Mouse (Mus musculus) midbrain, embryonic 16.5 days (tissue): ENCODE measurements around the gene Slc27a2. TPM values are rescaled to one million over a fixed set of nuclear protein-coding genes. Genes with fewer than 3 reads are reported as not detected.

Experiments
- ATAC-seq: fragments of 200-750 bp; cut with Nextera tagmentation; 2 replicates; pipeline ENCODE4 v1.8.0; 2017; ENCODE audit warnings: moderate TSS enrichment
- H3K27ac ChIP-seq: fragments of 300-500 bp; sonication (generic); 2 replicates; pipeline ENCODE4 v1.5.1; 2014; ENCODE audit warnings: mild to moderate bottlenecking, low read length, mixed read lengths
- H3K27me3 ChIP-seq: fragments of 300-500 bp; sonication (generic); 2 replicates; pipeline ENCODE4 v1.6.1; 2014; ENCODE audit warnings: low read depth, low read length, mixed read lengths; ENCODE audit not compliant: control insufficient read depth, insufficient read depth
- H3K36me3 ChIP-seq: fragments of 300-500 bp; sonication (generic); 2 replicates; pipeline ENCODE4 v1.6.1; 2014; ENCODE audit warnings: mild to moderate bottlenecking, low read length, moderate library complexity, mixed read lengths; ENCODE audit not compliant: control insufficient read depth, insufficient read depth
- H3K4me1 ChIP-seq: fragments of 300-500 bp; sonication (generic); 2 replicates; pipeline ENCODE4 v1.6.1; 2014; ENCODE audit warnings: mild to moderate bottlenecking, low read length, mixed read lengths; ENCODE audit not compliant: control insufficient read depth, insufficient read depth
- H3K4me2 ChIP-seq: fragments of 300-500 bp; sonication (generic); 2 replicates; pipeline ENCODE4 v1.6.1; 2014; ENCODE audit warnings: mild to moderate bottlenecking, low read length, mixed read lengths
- H3K4me3 ChIP-seq: fragments of 300-500 bp; sonication (generic); 2 replicates; pipeline ENCODE4 v1.5.1; 2014; ENCODE audit warnings: low read depth, mild to moderate bottlenecking, low read length, moderate library complexity, mixed read lengths
- H3K9ac ChIP-seq: fragments of 300-500 bp; sonication (generic); 2 replicates; pipeline ENCODE4 v1.6.1; 2014; ENCODE audit warnings: low read depth, low read length, mixed read lengths
- H3K9me3 ChIP-seq: fragments of 300-500 bp; sonication (generic); replicated peaks from 2 replicates; pipeline ENCODE4 v1.6.1; 2014; ENCODE audit warnings: mild to moderate bottlenecking, low read length, mixed read lengths; ENCODE audit not compliant: control insufficient read depth, poor library complexity, severe bottlenecking
- WGBS: fragments of 180-500 bp; shearing (Covaris S2); extraction: QIAGEN DNeasy Blood & Tissue Kit; methylation state at CpG from one replicate; pipeline ENCODE4 v1.1.7; 2014; 5-methylcytosine and 5-hydroxymethylcytosine counted together
- polyA plus RNA-seq: library from polyadenylated mRNA; unstranded; fragments of >200 nt; fragmentation: Nextera tagmentation; extraction: Ambion mirVana; gene quantifications from 2 replicates; pipeline ENCODE4 v1.2.1, GENCODE M21; 2015

The Slc27a2 gene
- polyA plus RNA-seq, 1 experiment from 2014 or later, result 14.0 TPM

DNA sequence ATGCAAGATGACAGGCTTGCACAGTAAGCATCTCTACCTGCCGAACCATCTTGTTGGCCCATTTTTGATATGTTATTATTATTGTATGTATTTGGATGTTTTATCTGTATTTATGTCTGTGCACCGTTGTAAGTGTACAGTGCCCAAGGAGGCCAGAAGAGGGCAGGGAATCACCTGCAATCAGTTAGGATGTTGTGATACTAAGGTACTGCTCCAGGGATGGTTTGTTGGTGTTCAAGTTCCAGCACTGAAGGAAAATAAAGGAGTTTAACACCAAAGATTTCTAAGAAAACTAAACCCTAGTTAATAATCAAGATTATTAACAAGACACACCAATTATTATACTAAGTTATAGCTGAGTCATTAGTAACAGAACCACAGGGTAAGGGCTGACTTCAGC, 81.0 kb downstream of the Slc27a2 start:
- WGBS, result 88% methylated on average over 2 of the region's 2 CpGs
- H3K27ac ChIP-seq, result no peak overlapping the region
- no peak for ATAC-seq
- no peaks in the 10 kb centered on the region for H3K9me3 ChIP-seq
- H3K9ac ChIP-seq, result no peak overlapping the region
- no peaks in the 10 kb centered on the region for H3K27me3 ChIP-seq
- H3K36me3 ChIP-seq, result peaks cover 12% of the 10 kb centered on the region; the same call in 1 of the 2 replicates
- H3K4me2 ChIP-seq, result no peak overlapping the region
- H3K4me1 ChIP-seq, result no peaks in the 10 kb centered on the region
- no peak overlapping the region for H3K4me3 ChIP-seq

DNA sequence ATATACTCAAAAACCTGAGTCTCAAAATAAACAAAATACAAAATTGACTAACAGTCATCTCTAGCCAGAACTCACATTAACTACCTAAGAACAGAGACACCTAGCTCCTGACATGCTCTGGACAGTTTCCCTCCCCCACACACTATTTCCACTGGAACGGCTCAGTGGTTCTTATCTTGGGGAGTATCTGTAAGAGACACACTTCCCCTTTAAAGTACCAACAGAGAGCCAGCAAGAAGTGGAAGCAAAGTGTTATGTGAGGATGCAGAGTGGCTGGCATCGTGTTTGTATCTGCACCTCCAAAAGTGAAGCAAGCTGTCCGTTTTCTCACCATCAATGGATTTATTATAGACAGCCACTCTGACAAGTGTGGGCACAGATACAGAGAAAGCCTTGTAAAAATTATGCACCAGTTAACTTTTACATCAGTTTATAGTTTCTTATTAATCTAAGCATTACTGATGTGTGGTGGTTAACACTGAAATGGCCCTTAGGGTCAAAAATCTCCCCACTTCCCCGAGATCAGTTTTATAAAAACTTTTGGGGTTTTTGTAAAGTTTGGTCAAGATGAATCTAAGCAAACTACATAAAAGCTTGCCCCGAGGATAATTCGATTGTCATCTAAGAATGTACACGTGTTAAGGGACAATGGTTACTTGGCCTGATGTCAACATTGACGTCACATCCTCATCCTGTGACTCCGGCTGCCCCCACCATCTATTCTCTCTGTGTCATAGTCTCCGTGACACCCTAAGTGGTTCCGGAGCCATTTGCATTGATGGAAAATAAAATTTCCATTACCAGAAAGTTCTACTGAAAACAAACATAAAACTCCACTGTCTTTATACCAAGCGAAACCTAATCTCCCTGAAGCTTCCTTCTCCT, 84.0 kb downstream of the Slc27a2 start:
- Histone ChIP-seq H3K9ac (no peak overlapping the region), H3K27me3 (no peaks in the 10 kb centered on the region), H3K4me3 (no peak overlapping the region), H3K4me1 (no peaks in the 10 kb centered on the region), H3K27ac (no peak overlapping the region), H3K9me3 (no peaks in the 10 kb centered on the region), H3K36me3 (peaks cover 11% of the 10 kb centered on the region), H3K4me2 (no peak overlapping the region)
- 85% methylated on average over 12 of the region's 12 CpGs for whole genome bisulfite sequencing
- no peak for ATAC-seq

Other genes with a start within 250 kb of the Slc27a2 start
- gene Atp8b4, start 51.7 kb upstream of the Slc27a2 start, polyA plus RNA-seq, result not detected in 2 replicates
- 1.1 and 1.7 TPM in 2 replicates for gene Hdc, start 66.9 kb downstream of the Slc27a2 start, polyA plus RNA-seq
- 39.2 and 43.3 TPM in 2 replicates for gene Gabpb1, start 123.9 kb downstream of the Slc27a2 start, polyA plus RNA-seq
- 29.5 and 29.6 TPM in 2 replicates for gene Usp8, start 154.9 kb downstream of the Slc27a2 start, polyA plus RNA-seq
- gene Usp50, start 231.1 kb downstream of the Slc27a2 start, polyA plus RNA-seq, result 1.9 and 2.0 TPM in 2 replicates